Mouse (Mus musculus) c-Kit-positive CD71-positive TER-119-negative erythroid progenitor cells, embryonic 14.5 days (primary cell): ENCODE data around the gene Pknox2.

ENCODE experiments used
- DNase-seq: peaks from one replicate; pipeline ENCODE4 v3.0.0-alpha.2; 2013; ENCODE audit warnings: low read depth

Gene Pknox2

GRCm38 (mm10) chr9:36989991-36990390 is 157.2 kb downstream of the Pknox2 start:
- DNase-seq, result no peak

GRCm38 (mm10) chr9:36985233-36985632 is 162.0 kb downstream of the Pknox2 start:
- DNase-seq, result no peak

GRCm38 (mm10) chr9:36976596-36977362 is 170.4 kb downstream of the Pknox2 start:
- DNase-seq, result no peak

- DNase-seq, result no peak
Measured at GRCm38 (mm10) chr9:36973486-36974227, 173.6 kb downstream of the Pknox2 start.

- no peak for DNase-seq
Measured at GRCm38 (mm10) chr9:36972089-36972488, 175.1 kb downstream of the Pknox2 start.

GRCm38 (mm10) chr9:36971066-36971465 is 176.1 kb downstream of the Pknox2 start:
- DNase-seq, result no peak

GRCm38 (mm10) chr9:36970651-36971050 is 176.6 kb downstream of the Pknox2 start:
- DNase-seq, result peak; percentile 30

GRCm38 (mm10) chr9:36969131-36969530 is 178.1 kb downstream of the Pknox2 start:
- no peak for DNase-seq

- DNase-seq, result peak; percentile 10
Measured at GRCm38 (mm10) chr9:36968713-36969112, 178.5 kb downstream of the Pknox2 start.

GRCm38 (mm10) chr9:36968236-36968635 is 179.0 kb downstream of the Pknox2 start:
- no peak for DNase-seq

- DNase-seq, result peak; percentile 11
Measured at GRCm38 (mm10) chr9:36965720-36966119, 181.5 kb downstream of the Pknox2 start.

GRCm38 (mm10) chr9:36964230-36964629 is 183.0 kb downstream of the Pknox2 start:
- no peak for DNase-seq

GRCm38 (mm10) chr9:36963512-36963911 is 183.7 kb downstream of the Pknox2 start:
- no peak for DNase-seq

GRCm38 (mm10) chr9:36961874-36962273 is 185.3 kb downstream of the Pknox2 start:
- DNase-seq, result no peak

GRCm38 (mm10) chr9:36961153-36961552 is 186.1 kb downstream of the Pknox2 start:
- no peak for DNase-seq

GRCm38 (mm10) chr9:36951133-36951484 is 196.1 kb downstream of the Pknox2 start:
- no peak for DNase-seq

- no peak for DNase-seq
Measured at GRCm38 (mm10) chr9:36950271-36951132, 196.7 kb downstream of the Pknox2 start.

GRCm38 (mm10) chr9:36948181-36948580 is 199.0 kb downstream of the Pknox2 start:
- no peak for DNase-seq

- no peak for DNase-seq
Measured at GRCm38 (mm10) chr9:36947056-36947694, 200.0 kb downstream of the Pknox2 start.

GRCm38 (mm10) chr9:36944843-36945242 is 202.4 kb downstream of the Pknox2 start:
- no peak for DNase-seq

GRCm38 (mm10) chr9:36942561-36942960 is 204.6 kb downstream of the Pknox2 start:
- DNase-seq, result no peak

- no peak for DNase-seq
Measured at GRCm38 (mm10) chr9:36942131-36942530, 205.1 kb downstream of the Pknox2 start.
